Mouse (Mus musculus): ENCODE data around the gene Ppp1r15b. TPM values are rescaled to one million over a fixed set of nuclear protein-coding genes. Genes with fewer than 3 reads are reported as not detected.

The Ppp1r15b gene
- polyA plus RNA-seq, 1 experiment from 2014 or later, result 20.7 TPM

DNA sequence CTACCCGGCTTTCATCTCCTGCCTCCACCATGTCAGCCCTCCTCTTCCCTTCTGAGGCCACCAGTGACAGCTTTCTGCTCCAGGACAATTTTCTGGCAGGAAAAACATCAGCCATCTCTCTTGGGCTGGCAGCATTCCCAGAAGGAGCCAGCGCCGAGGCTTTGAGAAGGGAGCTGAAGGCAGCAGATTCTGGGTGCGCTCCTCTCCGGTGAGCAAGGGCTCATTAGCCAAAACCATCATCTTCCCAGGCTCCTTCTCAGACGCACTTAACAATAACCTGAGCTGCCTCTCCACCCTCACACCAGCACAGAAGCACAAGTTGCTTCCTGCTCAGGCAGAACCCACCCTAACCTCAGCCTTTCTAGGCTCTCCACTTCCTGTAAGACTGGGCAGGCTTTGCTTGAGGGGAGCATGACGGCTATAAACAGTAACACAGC lies 28.2 kb downstream of the Ppp1r15b start:
- Histone ChIP-seq H3K9me3 (ENCODE audit: control insufficient read depth, low read length) (no peaks in the 10 kb centered on the region), H3K27ac (replicated peaks) (peak overlapping the region; percentile 88), H3K4me3 (ENCODE audit: low read depth, low read length) (0 out of 2 replicates have a peak overlapping the region, but pooled peaks have one; percentile 12), H3K9ac (ENCODE audit: low read length) (0 out of 2 replicates have a peak overlapping the region, but pooled peaks have one; percentile 41), H3K36me3 (ENCODE audit: control insufficient read depth, insufficient read depth, low read length) (no peaks in the 10 kb centered on the region), H3K4me2 (replicated peaks; ENCODE audit: low read depth) (peak overlapping the region; percentile 46), H3K4me1 (replicated peaks; ENCODE audit: control insufficient read depth, insufficient read depth) (peaks cover 2% of the 10 kb centered on the region; the same call in 1 of the 2 replicates), H3K27me3 (ENCODE audit: control insufficient read depth, insufficient read depth, low read length) (no peaks in the 10 kb centered on the region; the same call in 1 of the 2 replicates)
- TF ChIP-seq CTCF (IDR thresholded peaks at IDR 0.05; ENCODE audit: low read depth) (no peak), EP300 (optimal IDR thresholded peaks at IDR 0.05) (no peak)
- 4% methylated on average over 7 of the region's 7 CpGs for WGBS
- ATAC-seq (ENCODE audit: low FRiP score, low TSS enrichment), result no peak
- peak; percentile 43 for DNase-seq (ENCODE audit: low spot score)

DNA sequence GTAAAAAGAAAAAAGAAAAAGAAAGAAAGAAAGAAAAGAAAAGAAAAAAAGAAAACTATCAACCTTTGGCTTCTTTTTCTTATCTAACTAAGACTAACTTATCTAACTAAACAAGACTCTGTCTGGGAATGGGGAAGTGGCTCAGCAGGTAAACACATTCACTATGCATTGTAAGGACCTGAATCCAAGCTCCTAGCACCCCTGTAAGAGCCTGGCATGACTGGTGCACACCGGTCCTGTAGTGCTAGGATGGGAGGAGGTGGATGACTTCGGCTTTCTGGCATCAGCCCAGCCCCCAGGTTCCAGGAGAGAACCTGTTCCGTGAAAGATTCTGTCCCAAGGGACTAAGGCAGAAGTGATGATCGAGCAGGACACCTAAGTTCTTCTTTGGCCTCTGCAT lies 30.6 kb downstream of the Ppp1r15b start:
- Histone ChIP-seq H3K4me2 (replicated peaks; ENCODE audit: low read depth) (peak overlapping the region; percentile 27), H3K4me1 (replicated peaks; ENCODE audit: control insufficient read depth, insufficient read depth) (peaks cover 2% of the 10 kb centered on the region; the same call in 1 of the 2 replicates), H3K27me3 (ENCODE audit: control insufficient read depth, insufficient read depth, low read length) (no peaks in the 10 kb centered on the region; the same call in 1 of the 2 replicates), H3K36me3 (ENCODE audit: control insufficient read depth, insufficient read depth, low read length) (no peaks in the 10 kb centered on the region), H3K9me3 (ENCODE audit: control insufficient read depth, low read length) (no peaks in the 10 kb centered on the region), H3K9ac (ENCODE audit: low read length) (no peak overlapping the region), H3K4me3 (ENCODE audit: low read depth, low read length) (no peak overlapping the region), H3K27ac (replicated peaks) (peak overlapping the region; percentile 84)
- 51% methylated on average over 4 of the region's 4 CpGs for WGBS
- peak; percentile 67 for ATAC-seq (ENCODE audit: low FRiP score, low TSS enrichment)
- TF ChIP-seq CTCF (IDR thresholded peaks at IDR 0.05; ENCODE audit: low read depth), result no peak
- TF ChIP-seq EP300 (optimal IDR thresholded peaks at IDR 0.05), result no peak
- peak; percentile 58 for DNase-seq (ENCODE audit: low spot score)

DNA sequence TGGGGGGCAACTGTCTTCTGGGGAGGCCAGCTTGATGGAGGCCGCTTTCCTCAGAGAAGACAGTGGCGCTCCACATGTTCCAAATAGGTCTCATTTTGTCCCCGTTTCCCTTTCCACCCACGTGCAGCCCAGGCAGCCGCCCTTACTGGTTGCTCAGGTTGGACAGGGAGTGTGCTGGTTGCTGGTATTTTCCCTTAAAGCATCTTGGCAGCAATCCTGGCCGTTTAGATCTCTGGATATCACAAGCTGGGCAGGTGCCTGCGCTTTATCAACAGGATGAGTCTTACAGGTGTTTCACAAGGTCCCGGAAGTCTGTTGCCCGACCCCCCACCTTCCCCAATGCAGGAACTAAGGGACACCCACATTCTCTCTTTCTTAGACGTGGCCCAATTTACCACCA lies 31.1 kb downstream of the Ppp1r15b start:
- Histone ChIP-seq H3K27me3 (ENCODE audit: control insufficient read depth, insufficient read depth, low read length) (no peaks in the 10 kb centered on the region; the same call in 1 of the 2 replicates), H3K9me3 (ENCODE audit: control insufficient read depth, low read length) (no peaks in the 10 kb centered on the region), H3K4me1 (replicated peaks; ENCODE audit: control insufficient read depth, insufficient read depth) (peaks cover 2% of the 10 kb centered on the region; the same call in 1 of the 2 replicates), H3K9ac (ENCODE audit: low read length) (no peak overlapping the region), H3K36me3 (ENCODE audit: control insufficient read depth, insufficient read depth, low read length) (no peaks in the 10 kb centered on the region), H3K27ac (replicated peaks) (peak overlapping the region; percentile 84), H3K4me3 (ENCODE audit: low read depth, low read length) (no peak overlapping the region), H3K4me2 (replicated peaks; ENCODE audit: low read depth) (peak overlapping the region; percentile 27)
- 60% methylated on average over 10 of the region's 10 CpGs for WGBS
- ATAC-seq (ENCODE audit: low FRiP score, low TSS enrichment) (peak; percentile 33), DNase-seq (ENCODE audit: low spot score) (peak; percentile 72)
- TF ChIP-seq CTCF (IDR thresholded peaks at IDR 0.05; ENCODE audit: low read depth) (no peak), EP300 (optimal IDR thresholded peaks at IDR 0.05) (peak; percentile 71)

DNA sequence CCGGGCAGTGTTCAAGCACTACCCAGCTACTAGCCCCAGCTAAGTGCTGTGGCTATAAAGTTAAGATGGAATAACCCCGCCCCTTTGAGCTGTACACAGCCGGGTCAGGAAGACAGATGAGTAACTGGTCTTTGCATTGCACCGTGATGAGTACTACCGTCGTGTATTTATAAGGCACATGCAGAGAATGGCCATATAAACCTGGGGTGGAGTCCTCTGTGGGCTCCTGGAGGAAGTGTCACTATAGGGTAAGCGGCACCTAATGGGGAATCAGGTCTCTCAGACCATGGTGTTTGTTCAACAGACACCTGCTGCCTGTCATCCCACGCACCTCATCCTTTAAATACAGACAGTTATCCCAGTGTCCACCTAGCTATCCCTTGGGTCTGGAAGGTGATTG lies 32.0 kb downstream of the Ppp1r15b start:
- peak overlapping the region; percentile 95 for H3K4me2 ChIP-seq (replicated peaks; ENCODE audit: low read depth)
- ATAC-seq (ENCODE audit: low FRiP score, low TSS enrichment), result peak; percentile 24; the same call in 1 of the 2 replicates
- H3K9ac ChIP-seq (ENCODE audit: low read length), result no peak overlapping the region
- H3K27me3 ChIP-seq (ENCODE audit: control insufficient read depth, insufficient read depth, low read length), result no peaks in the 10 kb centered on the region; the same call in 1 of the 2 replicates
- 38% methylated on average over 8 of the region's 8 CpGs for WGBS
- H3K4me3 ChIP-seq (ENCODE audit: low read depth, low read length), result no peak overlapping the region
- no peaks in the 10 kb centered on the region for H3K36me3 ChIP-seq (ENCODE audit: control insufficient read depth, insufficient read depth, low read length)
- DNase-seq (ENCODE audit: low spot score), result no peak
- H3K27ac ChIP-seq (replicated peaks), result peak overlapping the region; percentile 90
- H3K9me3 ChIP-seq (ENCODE audit: control insufficient read depth, low read length), result no peaks in the 10 kb centered on the region
- TF ChIP-seq CTCF (IDR thresholded peaks at IDR 0.05; ENCODE audit: low read depth), result no peak
- TF ChIP-seq EP300 (optimal IDR thresholded peaks at IDR 0.05), result no peak
- peaks cover 2% of the 10 kb centered on the region; the same call in 1 of the 2 replicates for H3K4me1 ChIP-seq (replicated peaks; ENCODE audit: control insufficient read depth, insufficient read depth)

DNA sequence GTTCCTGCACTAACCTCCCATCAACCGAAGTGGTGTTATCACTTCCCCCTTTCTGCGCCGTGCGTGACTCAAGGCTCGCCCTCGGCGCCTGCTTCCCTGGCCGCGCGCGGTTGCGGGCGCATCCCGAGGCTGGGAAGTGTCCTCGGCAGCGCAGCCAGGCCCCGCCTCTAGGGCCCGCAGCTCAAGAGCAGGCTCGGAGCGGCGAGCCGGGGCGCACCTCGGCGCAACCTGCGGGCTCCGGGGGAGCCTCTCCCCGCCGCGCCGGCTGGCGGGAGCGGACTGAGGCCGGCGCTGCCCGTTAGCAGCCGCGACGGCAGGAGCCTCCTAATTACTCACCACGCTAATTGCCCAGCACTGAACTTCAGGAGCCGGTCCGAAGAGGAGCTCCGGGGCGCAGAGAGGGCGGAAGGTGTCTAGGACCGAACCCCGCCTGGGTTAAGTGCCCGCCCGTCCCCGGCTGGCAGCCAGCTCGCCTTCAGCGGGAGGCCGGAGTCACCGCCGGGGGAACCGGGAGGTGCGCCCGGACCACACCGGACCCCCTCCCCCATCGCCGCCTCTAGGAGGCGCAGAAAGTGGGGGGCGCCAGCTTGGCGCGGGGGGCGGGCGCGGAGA lies 33.0 kb downstream of the Ppp1r15b start, which contains the start of gene Plekha6:
Gene Plekha6, plus strand, starts transcription at position 391 of the 612 bp plus-strand sequence.
- peak; percentile 38 for ATAC-seq (ENCODE audit: low FRiP score, low TSS enrichment)
- under 1% methylated on average over 63 of the region's 68 CpGs for WGBS
- peak within 1 kb of the TSS; percentile 95 for H3K4me2 ChIP-seq (replicated peaks; ENCODE audit: low read depth)
- H3K27me3 ChIP-seq (ENCODE audit: control insufficient read depth, insufficient read depth, low read length), result no peaks in the 10 kb centered on the region; the same call in 1 of the 2 replicates
- H3K4me3 ChIP-seq (ENCODE audit: low read depth, low read length), result peak within 1 kb of the TSS; percentile 62
- H3K36me3 ChIP-seq (ENCODE audit: control insufficient read depth, insufficient read depth, low read length), result no peaks in the 10 kb centered on the region
- peak within 1 kb of the TSS; percentile 71 for H3K9ac ChIP-seq (ENCODE audit: low read length)
- H3K4me1 ChIP-seq (replicated peaks; ENCODE audit: control insufficient read depth, insufficient read depth), result peaks cover 1% of the 10 kb centered on the region; the same call in 1 of the 2 replicates
- peak within 1 kb of the TSS; percentile 90 for H3K27ac ChIP-seq (replicated peaks)
- no peaks in the 10 kb centered on the region for H3K9me3 ChIP-seq (ENCODE audit: control insufficient read depth, low read length)
- DNase-seq (ENCODE audit: low spot score), result peak; percentile 74
- TF ChIP-seq EP300 (optimal IDR thresholded peaks at IDR 0.05) (no peak), CTCF (IDR thresholded peaks at IDR 0.05; ENCODE audit: low read depth) (peak; percentile 27; the same call in 1 of the 2 replicates)

DNA sequence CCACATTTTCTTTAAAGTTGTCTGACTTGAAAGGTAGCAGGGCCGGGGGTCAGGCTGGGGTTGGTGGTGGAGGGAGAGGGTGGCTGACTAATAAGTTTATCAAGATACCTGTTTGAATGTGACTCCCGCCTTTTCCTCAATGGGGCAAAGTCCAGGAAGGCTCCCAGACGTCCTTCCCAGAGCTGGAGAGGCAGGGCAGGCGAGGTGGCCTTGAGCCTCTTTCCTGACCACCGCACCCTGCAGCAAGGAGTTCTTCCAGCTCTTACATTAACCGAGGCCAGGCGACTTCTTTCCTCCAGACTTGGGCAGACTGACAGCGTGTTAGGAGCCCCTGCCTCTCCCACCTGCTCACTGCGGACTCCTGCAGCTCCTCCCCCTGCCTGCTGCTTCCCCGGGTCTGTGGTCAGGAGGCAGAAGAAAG lies 33.7 kb downstream of the Ppp1r15b start:
- H3K9me3 ChIP-seq (ENCODE audit: control insufficient read depth, low read length), result no peaks in the 10 kb centered on the region
- DNase-seq (ENCODE audit: low spot score) (peak; percentile 88), ATAC-seq (ENCODE audit: low FRiP score, low TSS enrichment) (peak; percentile 69)
- H3K4me3 ChIP-seq (ENCODE audit: low read depth, low read length), result peak overlapping the region; percentile 62
- peak overlapping the region; percentile 95 for H3K4me2 ChIP-seq (replicated peaks; ENCODE audit: low read depth)
- peak overlapping the region; percentile 71; the same call in 1 of the 2 replicates for H3K9ac ChIP-seq (ENCODE audit: low read length)
- H3K4me1 ChIP-seq (replicated peaks; ENCODE audit: control insufficient read depth, insufficient read depth), result no peaks in the 10 kb centered on the region
- TF ChIP-seq CTCF (IDR thresholded peaks at IDR 0.05; ENCODE audit: low read depth), result no peak
- TF ChIP-seq EP300 (optimal IDR thresholded peaks at IDR 0.05), result no peak
- WGBS, result 8% methylated on average over 10 of the region's 10 CpGs
- no peaks in the 10 kb centered on the region; the same call in 1 of the 2 replicates for H3K27me3 ChIP-seq (ENCODE audit: control insufficient read depth, insufficient read depth, low read length)
- H3K27ac ChIP-seq (replicated peaks), result peak overlapping the region; percentile 90
- no peaks in the 10 kb centered on the region for H3K36me3 ChIP-seq (ENCODE audit: control insufficient read depth, insufficient read depth, low read length)
